ENCODE assay signal across 7 mouse cellular contexts in genomic region chr8:106973526-106973925, GRCm38 (mm10).
DNase-seq lines count a peak whose midpoint lies in the region.

No protein-coding gene starts in this region.

- peak; percentile 17 to 26 for DNase-seq in B cell, adult 2 months
- DNase-seq in CD8-positive naive resting alpha-beta T cell, adult 2 months (ENCODE audit: low read depth in 2 of 2, low spot score in 2 of 2), result peak; percentile 2 to 29
- peak; percentile 49 for DNase-seq in T-cell, adult 2 months (ENCODE audit: low spot score)
- DNase-seq in induced T-regulatory cell, adult 2 months (ENCODE audit: low read depth), result peak; percentile 73
- peak; percentile 70 for DNase-seq in naive thymus-derived CD4-positive, alpha-beta T cell, adult 2 months (ENCODE audit: low read depth)
- peak; percentile 33 to 44 for DNase-seq in spleen, postnatal 36 days (ENCODE audit: low spot score in 2 of 2)
- DNase-seq in thymus, postnatal 14 days, result peak; percentile 14

Comparison
In these comparisons a context has a peak if more than half of its experiments do, and no peak if none do; other contexts are left out.
1. Peak in every context shown above with its lines: DNase-seq.
2. DNase-seq: peak in every context shown above with its lines; median percentile 73 in induced T-regulatory cell, adult 2 months; 70 in naive thymus-derived CD4-positive, alpha-beta T cell, adult 2 months; 49 in T-cell, adult 2 months; 38 in spleen, postnatal 36 days; 22 in B cell, adult 2 months; 16 in CD8-positive naive resting alpha-beta T cell, adult 2 months; 14 in thymus, postnatal 14 days.